Mouse (Mus musculus) liver, embryonic 14.5 days (tissue): ENCODE measurements around the gene Ppp5c. TPM values are rescaled to one million over a fixed set of nuclear protein-coding genes. Genes with fewer than 3 reads are reported as not detected.

Experiments used
- ATAC-seq: fragments of 200-750 bp; cut with Nextera tagmentation; 2 replicates; pipeline ENCODE4 v1.8.0; 2017; ENCODE audit warnings: moderate number of reproducible peaks, mild to moderate bottlenecking, moderate library complexity; ENCODE audit not compliant: insufficient read depth
- DNase-seq, 3 experiments: peaks; one replicate each; pipeline ENCODE4 v3.0.0-alpha.2; 2012 to 2013; ENCODE audit warnings: low read depth in 3 of 3, low spot score in 3 of 3
- H3K27ac ChIP-seq: fragments of 300-500 bp; sonication (generic); 2 replicates; pipeline ENCODE4 v1.5.1; 2014; ENCODE audit warnings: moderate library complexity, mild to moderate bottlenecking, control low read depth, inconsistent platforms
- H3K27me3 ChIP-seq: fragments of 300-500 bp; sonication (generic); 2 replicates; pipeline ENCODE4 v1.6.1; 2014; ENCODE audit warnings: mild to moderate bottlenecking, low read length, moderate library complexity; ENCODE audit not compliant: control insufficient read depth, insufficient read depth
- H3K36me3 ChIP-seq: fragments of 300-500 bp; sonication (generic); replicated peaks from 2 replicates; pipeline ENCODE4 v1.6.1; 2014; ENCODE audit warnings: low read depth; ENCODE audit not compliant: control insufficient read depth, insufficient read depth
- H3K4me1 ChIP-seq, 2 experiments: fragments of 200-500 bp in 1 of 2; fragments of 300-500 bp in 1 of 2; sonication (generic) in 1 of 2; replicated peaks; 2 replicates each; pipeline ENCODE4 v1.6.1; 2012 to 2014; ENCODE audit warnings: antibody characterized with exemption in 1 of 2, inconsistent platforms in 1 of 2, low read length in 1 of 2; ENCODE audit not compliant: control insufficient read depth in 2 of 2, insufficient read depth in 2 of 2
- H3K4me2 ChIP-seq: fragments of 300-500 bp; sonication (generic); 2 replicates; pipeline ENCODE4 v1.6.1; 2014; ENCODE audit warnings: low read depth, mild to moderate bottlenecking, control low read depth, moderate library complexity
- H3K4me3 ChIP-seq, 2 experiments: fragments of 200-500 bp in 1 of 2; fragments of 300-500 bp in 1 of 2; sonication (generic) in 1 of 2; 2 replicates each; pipeline ENCODE4 v1.5.1; 2012 to 2014; ENCODE audit warnings: low read depth in 2 of 2, low read length in 2 of 2, mild to moderate bottlenecking in 2 of 2, control low read depth in 1 of 2, inconsistent platforms in 1 of 2, moderate library complexity in 1 of 2; ENCODE audit not compliant: insufficient read depth in 1 of 2
- H3K9ac ChIP-seq: fragments of 300-500 bp; sonication (generic); replicated peaks from 2 replicates; pipeline ENCODE4 v1.6.1; 2014; ENCODE audit warnings: mild to moderate bottlenecking, control low read depth, moderate library complexity
- H3K9me3 ChIP-seq: fragments of 300-500 bp; sonication (generic); 2 replicates; pipeline ENCODE4 v1.6.1; 2016; ENCODE audit warnings: low read length, mixed read lengths; ENCODE audit not compliant: control insufficient read depth
- CTCF ChIP-seq: IDR thresholded peaks from 2 replicates; pipeline ENCODE4 v1.5.1; 2016; ENCODE audit warnings: antibody characterized with exemption, low read depth, control low read depth
- EP300 ChIP-seq: IDR thresholded peaks from 2 replicates; pipeline ENCODE4 v1.6.1; 2016; ENCODE audit warnings: antibody characterized with exemption, low read depth
- WGBS: fragments of 180-500 bp; shearing (Covaris S2); extraction: QIAGEN DNeasy Blood & Tissue Kit; methylation state at CpG from one replicate; pipeline ENCODE4 v1.1.7; 2014; ENCODE audit not compliant: insufficient replicate concordance; 5-methylcytosine and 5-hydroxymethylcytosine counted together
- polyA plus RNA-seq, 2 experiments: library from polyadenylated mRNA; depleted of rRNA in 1 of 2; stranded (reverse) in 1 of 2; unstranded in 1 of 2; fragments of >200 nt; fragmentation: Nextera tagmentation in 1 of 2; extraction: Ambion mirVana in 1 of 2; gene quantifications; 2 replicates each; pipeline versions ENCODE4 v1.2.1 to v1.2.3; 2012 to 2014

Gene Ppp5c
- polyA plus RNA-seq, 2 experiments: 38.5 to 68.3 TPM

- 91% methylated on average over 16 of the region's 16 CpGs for WGBS
- Histone ChIP-seq H3K4me1 (peaks cover 30 to 39% of the 10 kb centered on the region in 2 experiments), H3K9ac (no peak overlapping the region), H3K27ac (no peak overlapping the region), H3K4me3 (no peak overlapping the region), H3K36me3 (peaks cover 12% of the 10 kb centered on the region), H3K27me3 (no peaks in the 10 kb centered on the region), H3K9me3 (no peaks in the 10 kb centered on the region), H3K4me2 (no peak overlapping the region)
- no peak for DNase-seq
- no peak for ATAC-seq
- TF ChIP-seq EP300 (no peak), CTCF (no peak)
These were observed 26.7 kb upstream of the Ppp5c start for GRCm38 (mm10) chr7:17054325-17054989.

GRCm38 (mm10) chr7:17050933-17051594 is 23.3 kb upstream of the Ppp5c start:
- ATAC-seq (peak; percentile 7; the same call in 1 of the 2 replicates), DNase-seq (peak in 1 of 3 experiments; percentile 45)
- 22% methylated on average over 15 of the region's 17 CpGs for WGBS
- Histone ChIP-seq H3K4me2 (no peak overlapping the region), H3K9ac (no peak overlapping the region), H3K27me3 (no peaks in the 10 kb centered on the region), H3K4me3 (no peak overlapping the region), H3K4me1 (peaks cover 5 to 6% of the 10 kb centered on the region in 2 experiments), H3K27ac (no peak overlapping the region), H3K9me3 (no peaks in the 10 kb centered on the region), H3K36me3 (peaks cover 23% of the 10 kb centered on the region)
- TF ChIP-seq CTCF (peak; percentile 92), EP300 (no peak)

GRCm38 (mm10) chr7:17050491-17050890 is 22.8 kb upstream of the Ppp5c start:
- 0 out of 2 replicates have a peak, but pooled peaks have one; percentile 21 for ATAC-seq
- H3K4me1 ChIP-seq: peaks cover 2 to 3% of the 10 kb centered on the region in 2 experiments; a peak in 3 of 4 replicates
- H3K27me3 ChIP-seq: no peaks in the 10 kb centered on the region
- no peak overlapping the region for H3K4me3 ChIP-seq
- 54% methylated on average over 11 of the region's 11 CpGs for WGBS
- H3K9me3 ChIP-seq: no peaks in the 10 kb centered on the region
- no peak for TF ChIP-seq CTCF
- no peak for TF ChIP-seq EP300
- H3K27ac ChIP-seq: no peak overlapping the region
- no peak overlapping the region for H3K9ac ChIP-seq
- H3K36me3 ChIP-seq: peaks cover 23% of the 10 kb centered on the region
- H3K4me2 ChIP-seq: no peak overlapping the region
- no peak for DNase-seq

GRCm38 (mm10) chr7:17048431-17049190 is 20.9 kb upstream of the Ppp5c start:
- ATAC-seq (no peak), DNase-seq (no peak)
- Histone ChIP-seq H3K4me1 (no peaks in the 10 kb centered on the region), H3K27me3 (no peaks in the 10 kb centered on the region), H3K36me3 (peaks cover 28% of the 10 kb centered on the region), H3K4me3 (no peak overlapping the region), H3K9ac (no peak overlapping the region), H3K27ac (no peak overlapping the region), H3K4me2 (no peak overlapping the region), H3K9me3 (no peaks in the 10 kb centered on the region)
- TF ChIP-seq CTCF: no peak
- TF ChIP-seq EP300: no peak
- WGBS: 81% methylated on average over 10 of the region's 10 CpGs
